Mouse (Mus musculus): ENCODE measurements around the gene Zfp775.
"Not testable (repeated sequence)": the region's sequence is repeated elsewhere in the genome, so short reads cannot be mapped to it uniquely, and the experiment has no call there.

The Zfp775 gene

DNA sequence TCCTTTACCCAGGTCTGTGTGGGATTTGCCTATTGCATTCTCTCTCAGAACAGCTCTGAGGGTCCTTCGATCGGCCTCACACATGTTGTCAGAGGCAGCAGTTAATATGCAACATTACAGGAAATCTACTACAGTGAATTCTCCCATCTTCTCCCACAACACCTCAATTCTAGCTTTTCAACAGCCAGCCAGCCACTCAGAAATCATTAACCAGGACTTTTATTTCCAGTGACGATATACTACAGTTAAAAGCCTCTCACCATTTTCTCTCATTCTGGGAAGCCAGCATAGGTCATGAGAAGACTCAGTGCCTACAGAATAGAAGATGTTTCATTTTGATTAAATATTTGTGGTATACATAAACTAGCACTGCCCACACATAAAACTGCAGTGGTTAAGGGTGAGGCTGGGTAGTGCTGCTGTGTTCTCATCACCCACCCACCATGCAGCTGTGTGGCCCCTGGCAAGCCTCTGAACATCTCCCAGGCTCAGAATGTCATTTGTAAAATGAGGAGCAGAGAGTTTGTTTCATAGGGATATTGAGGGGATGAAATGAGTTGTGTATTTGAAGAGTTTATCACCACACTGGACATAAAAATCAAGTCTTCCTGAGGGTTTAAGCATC lies 10.5 kb upstream of the Zfp775 start:
- no peak for DNase-seq (ENCODE audit: low spot score in 2 of 2)

- no peak for DNase-seq (ENCODE audit: low spot score in 2 of 2)
Measured at GRCm38 (mm10) chr6:48591871-48592270, 10.0 kb upstream of the Zfp775 start.

DNA sequence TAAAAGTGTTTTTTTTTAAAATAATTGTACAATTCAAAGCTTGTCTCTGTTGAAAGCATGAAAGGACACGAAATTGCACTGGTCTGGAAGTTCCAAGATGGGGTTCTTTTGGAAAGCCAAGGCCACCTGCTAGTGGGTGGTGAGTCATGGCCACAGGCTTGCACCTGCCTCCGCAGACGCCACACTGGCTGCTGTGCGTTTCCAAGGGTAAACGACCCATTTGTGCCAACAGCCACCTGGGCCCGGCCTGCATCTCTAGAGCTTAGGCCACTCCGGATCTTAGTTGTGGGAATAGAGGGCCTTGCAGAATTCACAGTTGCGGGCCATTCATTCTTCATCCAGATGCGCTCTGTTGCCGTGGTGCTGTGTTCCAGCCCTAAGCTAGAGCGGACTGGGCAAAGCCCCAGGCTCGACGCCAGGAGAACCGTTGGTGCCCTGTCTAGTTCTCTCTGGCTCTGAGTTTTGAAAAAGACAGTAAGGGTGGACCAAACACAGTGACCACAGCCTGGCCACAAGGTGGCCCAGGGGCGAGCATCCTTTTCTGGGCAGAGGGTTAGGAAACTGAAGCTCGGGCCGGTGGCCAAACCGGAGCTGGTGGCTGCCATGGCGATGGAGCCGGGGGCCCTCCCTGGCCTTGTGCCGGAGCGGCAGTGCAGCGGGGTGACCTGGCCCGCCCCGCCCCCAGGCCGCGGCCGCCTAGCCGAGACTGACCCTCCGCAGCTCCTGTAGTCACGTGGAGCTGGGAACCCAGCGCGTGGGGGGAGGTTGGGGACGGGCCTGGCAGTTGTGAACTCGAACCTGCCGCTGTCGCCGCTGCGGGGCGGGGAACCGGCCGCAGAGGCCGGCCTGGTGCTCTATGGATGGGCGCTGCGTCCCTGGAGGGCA lies 8.5 kb upstream of the Zfp775 start, which contains the start of the genes Repin1 and Gm44965:
Gene Repin1 (plus strand): TSS at position 726 of the 885 bp plus-strand sequence.
Gene Gm44965 (plus strand): TSS at position 784 of the 885 bp plus-strand sequence.
- peak; percentile 79 to 92 for DNase-seq (ENCODE audit: low spot score in 2 of 2)

- no peak for DNase-seq (ENCODE audit: low spot score in 2 of 2)
Measured at GRCm38 (mm10) chr6:48594043-48594738, 7.7 kb upstream of the Zfp775 start.

DNA sequence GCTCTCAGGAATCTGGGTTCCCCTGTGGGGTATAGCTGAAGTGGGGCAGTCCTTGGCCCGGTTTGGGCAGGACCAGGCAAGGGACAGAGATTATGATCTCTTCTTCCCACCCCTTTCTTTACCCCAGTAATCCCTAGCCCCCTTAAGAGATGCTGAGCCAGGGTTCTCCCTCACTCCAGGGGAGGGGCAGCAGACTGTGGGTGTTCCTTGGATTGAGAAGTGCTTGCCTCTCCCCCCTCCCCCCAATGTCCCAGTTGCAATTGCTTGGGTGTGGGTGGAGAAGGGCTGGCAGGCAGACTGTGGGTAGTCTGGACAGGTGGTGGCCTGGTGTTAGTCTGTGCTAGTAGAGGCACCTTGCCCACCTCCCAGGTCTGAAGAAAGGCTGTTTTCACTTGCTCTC lies 6.6 kb upstream of the Zfp775 start:
- DNase-seq (ENCODE audit: low spot score in 2 of 2) = no peak

GRCm38 (mm10) chr6:48596545-48597232 lies 5.2 kb upstream of the Zfp775 start:
- DNase-seq (ENCODE audit: low spot score in 2 of 2) = no peak

DNA sequence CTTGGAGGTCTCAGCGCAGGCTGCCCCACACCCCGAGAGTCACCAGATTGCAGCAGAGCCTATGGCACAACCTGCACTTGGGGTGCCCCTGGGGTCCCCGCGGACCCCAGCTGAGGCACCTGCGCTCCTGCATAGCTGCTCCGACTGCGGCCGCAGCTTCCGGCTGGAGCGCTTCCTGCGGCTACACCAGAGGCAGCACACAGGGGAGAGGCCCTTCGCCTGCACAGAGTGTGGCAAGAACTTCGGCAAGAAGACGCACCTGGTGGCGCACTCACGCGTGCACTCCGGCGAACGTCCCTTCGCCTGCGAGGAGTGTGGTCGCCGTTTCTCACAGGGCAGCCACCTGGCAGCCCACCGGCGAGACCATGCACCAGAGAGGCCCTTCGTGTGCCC lies 4.6 kb upstream of the Zfp775 start:
- no peak for DNase-seq (ENCODE audit: low spot score in 2 of 2)

GRCm38 (mm10) chr6:48600594-48600993 lies 1.3 kb upstream of the Zfp775 start:
- no peak for DNase-seq (ENCODE audit: low spot score in 2 of 2)

GRCm38 (mm10) chr6:48602080-48602741 lies 348 bp downstream of the Zfp775 start:
- DNase-seq (ENCODE audit: low spot score in 2 of 2) = peak in 1 of 2 experiments; percentile 58

- DNase-seq (ENCODE audit: low spot score in 2 of 2) = no peak
Measured at GRCm38 (mm10) chr6:48608124-48608523, 6.3 kb downstream of the Zfp775 start.

DNA sequence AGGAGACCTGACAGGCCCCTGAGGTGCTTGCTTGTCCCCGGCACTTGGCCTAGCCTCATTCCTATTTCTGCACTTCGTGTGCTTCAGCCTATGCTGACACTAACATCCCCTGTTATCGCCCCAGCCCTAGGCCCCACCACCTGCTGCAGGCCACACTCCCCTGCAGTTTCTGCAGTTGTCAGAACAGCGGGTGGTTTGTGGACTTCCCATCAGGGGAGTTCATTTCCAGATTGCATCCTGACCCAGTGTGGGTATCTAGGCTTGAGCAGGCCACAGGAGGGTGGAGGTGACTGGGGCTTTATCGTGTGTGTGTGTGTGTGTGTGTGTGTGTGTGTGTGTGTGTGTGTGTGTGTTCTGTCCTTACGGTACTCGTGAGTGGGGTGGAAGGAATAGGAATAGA lies 7.6 kb downstream of the Zfp775 start:
- no peak for DNase-seq (ENCODE audit: low spot score in 2 of 2)

GRCm38 (mm10) chr6:48610657-48611056 lies 8.8 kb downstream of the Zfp775 start:
- no peak for DNase-seq (ENCODE audit: low spot score in 2 of 2)

DNA sequence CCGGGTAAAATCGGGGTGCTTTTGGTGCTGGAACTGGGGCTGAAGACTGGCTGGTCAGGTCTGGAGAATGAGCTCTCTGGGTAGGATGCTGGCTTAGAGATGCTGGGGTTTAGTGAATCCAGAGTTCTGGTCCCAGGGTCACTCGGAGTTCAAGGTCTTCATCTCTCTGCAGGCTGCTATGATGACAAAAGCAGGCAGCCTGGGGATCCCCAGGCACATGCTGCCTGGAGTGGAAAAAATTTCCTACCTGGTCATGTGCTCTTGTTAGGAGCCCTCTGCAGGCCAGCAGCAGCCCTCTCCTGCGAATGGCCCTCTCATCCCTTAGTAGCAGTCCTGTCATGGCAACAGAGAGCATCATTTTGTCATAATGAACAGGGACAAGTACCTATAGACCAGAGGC lies 11.6 kb downstream of the Zfp775 start:
- no peak for DNase-seq (ENCODE audit: low spot score in 2 of 2)

GRCm38 (mm10) chr6:48614756-48615155 lies 12.9 kb downstream of the Zfp775 start:
- no peak for DNase-seq (ENCODE audit: low spot score in 2 of 2)

GRCm38 (mm10) chr6:48620031-48620430 lies 18.2 kb downstream of the Zfp775 start:
- DNase-seq (ENCODE audit: low spot score in 2 of 2) = no peak

GRCm38 (mm10) chr6:48622186-48622843 lies 20.5 kb downstream of the Zfp775 start:
- DNase-seq (ENCODE audit: low spot score in 2 of 2) = not testable (repeated sequence)

DNA sequence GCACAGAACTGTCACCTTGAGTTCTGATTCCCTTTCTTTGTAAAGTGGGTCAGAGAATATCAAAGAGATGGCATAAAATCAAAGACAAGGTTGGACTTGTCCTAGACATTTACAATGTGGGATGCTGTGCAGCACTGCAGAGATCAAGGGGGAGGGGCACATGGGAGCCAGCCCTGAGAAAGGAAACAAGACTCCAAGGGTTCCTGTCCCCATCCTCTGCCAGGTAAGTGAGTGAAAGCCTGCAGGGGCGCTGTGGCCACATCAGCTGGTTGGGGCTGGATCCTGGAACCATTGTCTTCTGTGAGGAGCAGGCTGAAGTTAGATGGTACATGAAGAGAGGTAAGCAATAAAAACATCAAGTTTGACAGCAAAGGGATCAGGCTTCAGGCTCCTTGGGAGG lies 21.6 kb downstream of the Zfp775 start:
- no peak for DNase-seq (ENCODE audit: low spot score in 2 of 2)

DNA sequence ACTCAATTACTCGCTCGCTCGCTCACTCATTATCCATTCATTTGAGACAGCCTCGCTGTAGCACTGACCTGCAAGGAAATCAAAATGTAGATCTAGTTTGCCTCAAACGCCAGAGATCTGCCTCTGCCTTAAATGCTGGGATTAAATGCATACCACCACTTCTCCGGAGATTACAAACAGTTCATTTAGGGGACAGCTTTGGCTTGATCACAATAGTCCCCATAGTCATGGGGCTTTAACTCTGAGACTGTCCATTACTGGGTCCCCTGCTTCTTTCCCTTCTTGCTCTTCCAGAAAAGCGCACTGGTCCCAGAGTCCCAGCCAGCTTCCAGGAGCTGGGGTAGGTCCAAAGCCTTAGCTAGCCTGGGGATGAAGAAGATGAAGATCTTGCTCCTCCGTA lies 24.6 kb downstream of the Zfp775 start, which contains the start of gene AI854703:
Gene AI854703 (plus strand): TSS at position 301 of the 400 bp plus-strand sequence.
- DNase-seq (ENCODE audit: low spot score in 2 of 2) = no peak

GRCm38 (mm10) chr6:48626984-48627383 lies 25.1 kb downstream of the Zfp775 start:
- DNase-seq (ENCODE audit: low spot score in 2 of 2) = peak in 1 of 2 experiments; percentile 71

DNA sequence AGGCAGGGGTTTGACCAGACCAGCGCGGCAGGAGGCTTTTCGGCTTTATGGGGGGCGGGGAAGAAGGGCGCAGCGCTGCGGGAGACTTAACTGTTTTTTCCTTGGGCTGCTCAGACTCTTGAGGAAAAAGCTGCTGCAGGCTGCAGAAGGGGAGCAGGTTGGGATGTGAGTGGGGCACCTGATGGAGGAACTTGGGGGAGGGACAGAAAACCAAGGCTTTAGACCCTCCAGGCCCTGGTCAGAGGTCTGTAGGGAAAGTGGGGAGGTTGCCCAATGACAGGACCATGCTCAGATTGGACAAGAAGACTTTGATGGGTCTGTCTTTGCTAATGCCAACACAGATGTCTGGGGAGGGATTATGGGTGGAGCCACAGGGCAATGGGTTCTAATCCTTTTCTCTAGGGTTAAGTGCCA lies 25.7 kb downstream of the Zfp775 start:
- no peak for DNase-seq (ENCODE audit: low spot score in 2 of 2)

DNA sequence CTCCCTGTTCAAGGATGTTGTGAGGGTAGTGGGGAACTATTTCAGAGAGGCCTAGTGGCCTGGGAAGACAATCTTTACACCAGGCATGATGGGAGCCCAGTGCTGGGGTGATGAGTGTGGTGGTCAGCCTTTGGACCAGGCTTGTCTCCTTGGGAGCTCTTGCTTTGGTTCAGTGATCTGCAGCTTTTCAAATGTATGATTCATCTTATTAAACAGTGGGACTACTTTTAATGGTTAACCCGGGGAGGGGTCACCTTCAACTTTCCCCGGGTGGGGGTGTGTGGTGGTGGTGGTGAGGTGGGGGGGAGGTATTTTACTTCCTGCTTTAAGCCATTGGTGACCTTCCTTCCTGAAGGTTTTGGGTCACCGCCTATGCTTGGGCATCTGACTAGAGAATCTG lies 26.5 kb downstream of the Zfp775 start:
- no peak for DNase-seq (ENCODE audit: low spot score in 2 of 2)

Data from left cerebral cortex, adult 9 months (tissue).